Mouse (Mus musculus) adrenal gland, postnatal 25 days (tissue): ENCODE measurements at regions not wholly inside any gene's neighbourhood (a gene's known extent, or its start where the extent isn't known, plus 50 kb on each side); places are given as distances from the start of the nearest gene placed in this dataset.

ENCODE experiments used
- DNase-seq: peaks from one replicate; pipeline ENCODE4 v3.0.0; 2021; ENCODE audit warnings: mixed read lengths

GRCm38 (mm10) chr7:123907946-123908840 is 74.5 kb upstream of the Hs3st4 start:
- peak; percentile 3 for DNase-seq

GRCm38 (mm10) chr7:123921461-123921860 is 61.2 kb upstream of the Hs3st4 start:
- DNase-seq = no peak

- no peak for DNase-seq
Observed at GRCm38 (mm10) chr7:123932486-123932885, 50.2 kb upstream of the Hs3st4 start.
